Mouse (Mus musculus) forebrain, embryonic 13.5 days (tissue): ENCODE results near the gene Smbd1. TPM values are rescaled to one million over a fixed set of nuclear protein-coding genes. Genes with fewer than 3 reads are reported as not detected.

Experiments used
- ATAC-seq: fragments of 200-750 bp; cut with Nextera tagmentation; 2 replicates; pipeline ENCODE4 v1.8.0; 2017
- H3K27ac ChIP-seq: fragments of 300-500 bp; sonication (generic); 2 replicates; pipeline ENCODE4 v1.5.1; 2015; ENCODE audit warnings: inconsistent platforms, mild to moderate bottlenecking, moderate library complexity
- H3K27me3 ChIP-seq: fragments of 300-500 bp; sonication (generic); 2 replicates; pipeline ENCODE4 v1.6.1; 2015; ENCODE audit warnings: mild to moderate bottlenecking, inconsistent platforms
- H3K36me3 ChIP-seq: fragments of 300-500 bp; sonication (generic); 2 replicates; pipeline ENCODE4 v1.6.1; 2015; ENCODE audit warnings: mild to moderate bottlenecking, inconsistent platforms; ENCODE audit not compliant: poor library complexity, severe bottlenecking
- H3K4me1 ChIP-seq: fragments of 300-500 bp; sonication (generic); 2 replicates; pipeline ENCODE4 v1.6.1; 2015; ENCODE audit warnings: inconsistent platforms
- H3K4me2 ChIP-seq: fragments of 300-500 bp; sonication (generic); 2 replicates; pipeline ENCODE4 v1.6.1; 2015; ENCODE audit warnings: inconsistent platforms, mild to moderate bottlenecking, moderate library complexity
- H3K4me3 ChIP-seq: fragments of 300-500 bp; sonication (generic); 2 replicates; pipeline ENCODE4 v1.5.1; 2015; ENCODE audit warnings: mild to moderate bottlenecking, inconsistent platforms
- H3K9ac ChIP-seq: fragments of 300-500 bp; sonication (generic); 2 replicates; pipeline ENCODE4 v1.6.1; 2015; ENCODE audit warnings: mild to moderate bottlenecking, inconsistent platforms
- H3K9me3 ChIP-seq: fragments of 300-500 bp; sonication (generic); replicated peaks from 2 replicates; pipeline ENCODE4 v1.6.1; 2016; ENCODE audit warnings: inconsistent platforms
- WGBS: fragments of 180-500 bp; shearing (Covaris S2); methylation state at CpG from one replicate; pipeline ENCODE4 v1.1.7; 2015; 5-methylcytosine and 5-hydroxymethylcytosine counted together
- polyA plus RNA-seq: library from polyadenylated mRNA; unstranded; fragments of >200 nt; fragmentation: Nextera tagmentation; extraction: Ambion mirVana; gene quantifications from 2 replicates; pipeline ENCODE4 v1.2.1, GENCODE M21; 2015

The Smbd1 gene
- not detected in 2 replicates for polyA plus RNA-seq

- no peak for ATAC-seq
- Histone ChIP-seq H3K27me3 (no peaks in the 10 kb centered on the region), H3K36me3 (no peaks in the 10 kb centered on the region), H3K9me3 (no peaks in the 10 kb centered on the region), H3K4me2 (no peak within 1 kb of the TSS), H3K9ac (no peak within 1 kb of the TSS), H3K4me1 (peaks cover 20% of the 10 kb centered on the region), H3K4me3 (no peak within 1 kb of the TSS), H3K27ac (no peak within 1 kb of the TSS)
- WGBS, result 88% methylated on average over 4 of the region's 4 CpGs
These were observed at the start of gene Smbd1 for GRCm38 (mm10) chr16:32810321-32810720. TSS of gene Smbd1 (minus strand) at chr16:32810477.

GRCm38 (mm10) chr16:32858771-32859636 is 48.7 kb upstream of the Smbd1 start:
- H3K4me2 ChIP-seq, result no peak overlapping the region
- no peaks in the 10 kb centered on the region for H3K27me3 ChIP-seq
- no peaks in the 10 kb centered on the region for H3K9me3 ChIP-seq
- no peak overlapping the region for H3K4me3 ChIP-seq
- H3K9ac ChIP-seq, result no peak overlapping the region
- peaks cover 3% of the 10 kb centered on the region; the same call in 1 of the 2 replicates for H3K36me3 ChIP-seq
- 88% methylated on average over 12 of the region's 12 CpGs for WGBS
- peaks cover 9% of the 10 kb centered on the region for H3K4me1 ChIP-seq
- no peak overlapping the region for H3K27ac ChIP-seq
- ATAC-seq, result no peak

DNA sequence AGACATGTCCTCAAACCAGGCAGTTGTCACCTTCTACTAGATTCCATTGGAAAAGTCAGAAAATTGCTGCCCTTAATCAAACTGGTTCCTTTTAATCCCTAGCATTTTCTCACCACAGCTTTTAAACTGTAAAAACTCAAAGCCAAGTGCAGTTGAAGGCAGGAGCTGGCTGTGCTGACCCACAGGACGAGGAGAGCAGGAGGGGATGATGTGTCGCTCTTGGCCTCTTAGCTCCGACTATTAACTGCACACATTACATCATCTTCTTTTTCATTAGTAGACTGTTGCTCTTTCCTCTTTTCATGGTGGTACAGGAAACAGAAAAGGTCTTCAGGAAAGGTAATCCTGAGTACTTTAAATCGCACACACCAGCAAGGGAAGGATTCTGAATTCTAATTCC is 48.1 kb upstream of the Smbd1 start:
- ATAC-seq, result no peak
- Histone ChIP-seq H3K4me3 (no peak overlapping the region), H3K36me3 (peaks cover 3% of the 10 kb centered on the region; the same call in 1 of the 2 replicates), H3K9me3 (no peaks in the 10 kb centered on the region), H3K27ac (no peak overlapping the region), H3K4me2 (no peak overlapping the region), H3K27me3 (no peaks in the 10 kb centered on the region), H3K4me1 (peaks cover 14% of the 10 kb centered on the region), H3K9ac (no peak overlapping the region)
- 77% methylated on average over 4 of the region's 4 CpGs for WGBS

DNA sequence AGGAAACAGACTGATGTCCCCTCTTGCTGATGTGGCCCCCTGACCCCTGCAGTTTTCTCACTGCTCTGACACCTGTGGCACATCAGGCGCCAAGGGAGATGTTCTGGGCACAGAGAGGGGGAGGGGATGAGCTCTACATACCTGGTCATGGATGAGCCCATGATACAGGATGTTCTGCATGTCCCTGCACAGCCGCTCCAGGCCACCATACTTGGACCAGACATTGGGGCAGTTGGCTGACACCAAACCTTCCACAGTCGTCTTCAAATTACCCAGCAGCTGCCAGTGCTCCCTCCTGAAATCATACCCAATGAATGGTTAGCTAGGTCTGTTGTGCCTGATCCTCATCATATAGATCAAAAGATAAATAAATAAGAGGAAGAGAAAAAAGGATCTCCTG is 46.5 kb upstream of the Smbd1 start:
- no peak overlapping the region for H3K4me2 ChIP-seq
- 93% methylated on average over 3 of the region's 3 CpGs for WGBS
- ATAC-seq, result no peak
- no peaks in the 10 kb centered on the region for H3K9me3 ChIP-seq
- H3K27ac ChIP-seq, result no peak overlapping the region
- H3K4me3 ChIP-seq, result no peak overlapping the region
- H3K36me3 ChIP-seq, result peaks cover 9% of the 10 kb centered on the region
- H3K4me1 ChIP-seq, result peaks cover 15% of the 10 kb centered on the region
- no peak overlapping the region for H3K9ac ChIP-seq
- H3K27me3 ChIP-seq, result no peaks in the 10 kb centered on the region

DNA sequence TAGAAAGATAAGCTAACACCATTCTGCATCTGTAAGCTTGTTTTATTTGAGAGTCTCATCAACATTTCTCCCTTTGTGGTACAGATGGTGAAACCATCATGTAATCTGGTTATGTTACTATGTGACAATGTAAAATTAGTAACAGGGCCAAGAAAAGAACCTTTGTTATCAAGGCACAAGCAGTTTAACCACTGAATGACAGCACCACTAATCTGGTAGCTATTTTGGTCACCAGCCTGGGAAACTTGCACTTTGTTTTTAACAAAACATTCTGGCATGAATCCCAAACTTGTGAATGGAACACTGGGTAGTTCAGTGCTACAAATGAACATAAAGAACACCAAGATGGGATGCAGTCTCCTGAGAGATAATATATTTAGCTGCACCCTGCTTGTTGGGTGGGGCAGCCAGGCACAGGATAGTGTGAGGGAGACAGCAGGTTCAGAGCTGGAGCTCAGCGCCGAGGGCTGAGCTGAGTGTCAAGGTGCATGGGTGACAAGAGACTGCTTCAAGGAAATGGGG is 43.8 kb upstream of the Smbd1 start:
- peak; percentile 59; the same call in 1 of the 2 replicates for ATAC-seq
- H3K4me2 ChIP-seq, result no peak overlapping the region
- 0 out of 2 replicates have a peak overlapping the region, but pooled peaks have one; percentile 41 for H3K27ac ChIP-seq
- peaks cover 15% of the 10 kb centered on the region for H3K4me1 ChIP-seq
- no peaks in the 10 kb centered on the region for H3K9me3 ChIP-seq
- H3K4me3 ChIP-seq, result no peak overlapping the region
- H3K9ac ChIP-seq, result no peak overlapping the region
- 66% methylated on average over 2 of the region's 2 CpGs for WGBS
- no peaks in the 10 kb centered on the region for H3K27me3 ChIP-seq
- H3K36me3 ChIP-seq, result peaks cover 15% of the 10 kb centered on the region

GRCm38 (mm10) chr16:32853492-32854049 is 43.3 kb upstream of the Smbd1 start:
- no peaks in the 10 kb centered on the region for H3K9me3 ChIP-seq
- no peak overlapping the region for H3K4me3 ChIP-seq
- H3K36me3 ChIP-seq, result peaks cover 20% of the 10 kb centered on the region
- H3K9ac ChIP-seq, result no peak overlapping the region
- H3K27ac ChIP-seq, result no peak overlapping the region
- H3K4me1 ChIP-seq, result peaks cover 15% of the 10 kb centered on the region
- WGBS, result 72% methylated on average over 13 of the region's 13 CpGs
- ATAC-seq, result no peak
- H3K4me2 ChIP-seq, result no peak overlapping the region
- H3K27me3 ChIP-seq, result no peaks in the 10 kb centered on the region

GRCm38 (mm10) chr16:32849042-32849830 is 39.0 kb upstream of the Smbd1 start:
- peaks cover 9% of the 10 kb centered on the region for H3K4me1 ChIP-seq
- no peaks in the 10 kb centered on the region for H3K9me3 ChIP-seq
- H3K4me2 ChIP-seq, result no peak overlapping the region
- H3K27ac ChIP-seq, result no peak overlapping the region
- no peaks in the 10 kb centered on the region for H3K27me3 ChIP-seq
- no peak overlapping the region for H3K9ac ChIP-seq
- H3K36me3 ChIP-seq, result peaks cover 61% of the 10 kb centered on the region
- no peak for ATAC-seq
- H3K4me3 ChIP-seq, result no peak overlapping the region
- WGBS, result 93% methylated on average over 11 of the region's 11 CpGs

GRCm38 (mm10) chr16:32847103-32847502 is 36.8 kb upstream of the Smbd1 start:
- WGBS, result 93% methylated on average over 11 of the region's 11 CpGs

DNA sequence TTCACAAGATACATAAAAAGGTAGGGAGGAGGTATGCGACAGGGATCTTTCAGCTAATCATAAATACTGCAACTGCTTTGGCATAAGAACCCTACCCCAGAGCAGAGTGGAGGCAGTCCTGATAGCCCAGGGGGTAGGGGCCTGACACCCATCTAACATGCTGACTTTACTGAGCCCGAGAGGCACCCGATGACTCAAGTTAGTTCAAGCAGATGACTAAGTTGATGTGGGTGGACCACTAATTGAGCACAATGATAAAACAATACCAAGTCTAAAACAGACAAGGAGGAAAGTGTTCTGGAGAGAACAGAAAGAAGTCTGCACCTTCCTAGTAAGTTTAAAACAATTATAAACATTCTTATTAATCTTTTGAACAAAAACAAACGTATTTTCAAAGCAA is 21.2 kb upstream of the Smbd1 start:
- H3K36me3 ChIP-seq, result peaks cover 64% of the 10 kb centered on the region
- H3K4me3 ChIP-seq, result no peak overlapping the region
- WGBS, result 75% methylated on average over 4 of the region's 4 CpGs
- no peak for ATAC-seq
- H3K4me1 ChIP-seq, result no peaks in the 10 kb centered on the region; the same call in 1 of the 2 replicates
- H3K27ac ChIP-seq, result no peak overlapping the region
- H3K27me3 ChIP-seq, result no peaks in the 10 kb centered on the region
- no peaks in the 10 kb centered on the region for H3K9me3 ChIP-seq
- H3K4me2 ChIP-seq, result no peak overlapping the region
- no peak overlapping the region for H3K9ac ChIP-seq

More at GRCm38 (mm10) chr16:32847103-32847502, 36.8 kb upstream of the Smbd1 start:
- Histone ChIP-seq H3K4me1 (no peaks in the 10 kb centered on the region), H3K4me2 (no peak overlapping the region), H3K36me3 (peaks cover 73% of the 10 kb centered on the region), H3K9me3 (no peaks in the 10 kb centered on the region), H3K9ac (no peak overlapping the region), H3K27ac (no peak overlapping the region), H3K27me3 (no peaks in the 10 kb centered on the region), H3K4me3 (no peak overlapping the region)
- ATAC-seq, result no peak

GRCm38 (mm10) chr16:32829104-32829503 is 18.8 kb upstream of the Smbd1 start:
- Histone ChIP-seq H3K27ac (no peak overlapping the region), H3K4me1 (no peaks in the 10 kb centered on the region; the same call in 1 of the 2 replicates), H3K4me2 (no peak overlapping the region), H3K9me3 (no peaks in the 10 kb centered on the region), H3K9ac (no peak overlapping the region), H3K36me3 (peaks cover 68% of the 10 kb centered on the region), H3K27me3 (no peaks in the 10 kb centered on the region), H3K4me3 (no peak overlapping the region)
- WGBS, result 89% methylated on average over 11 of the region's 11 CpGs
- no peak for ATAC-seq

DNA sequence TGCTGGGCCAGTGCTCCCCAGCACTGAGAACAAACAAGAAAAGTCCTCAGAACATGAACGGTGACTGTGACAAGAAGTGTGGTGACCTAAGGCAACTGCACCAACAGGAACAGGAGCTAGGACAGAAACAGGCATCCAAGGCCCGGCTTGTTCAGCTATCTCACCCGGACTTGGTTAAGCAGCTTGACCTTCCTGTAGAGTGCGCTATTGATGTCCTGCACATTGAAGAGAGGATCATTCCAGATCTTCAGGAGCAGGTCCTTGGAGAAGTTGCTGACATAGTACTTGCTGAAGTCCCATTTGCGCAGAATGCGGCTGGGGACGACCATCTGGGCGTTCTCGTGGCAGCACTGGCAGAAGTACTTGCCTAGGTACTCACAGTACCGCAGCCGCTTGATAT is 16.2 kb upstream of the Smbd1 start:
- ATAC-seq, result no peak
- Histone ChIP-seq H3K4me1 (no peaks in the 10 kb centered on the region; the same call in 1 of the 2 replicates), H3K27ac (no peak overlapping the region), H3K9me3 (no peaks in the 10 kb centered on the region), H3K4me3 (no peak overlapping the region), H3K36me3 (peaks cover 79% of the 10 kb centered on the region), H3K9ac (no peak overlapping the region), H3K4me2 (no peak overlapping the region), H3K27me3 (no peaks in the 10 kb centered on the region)
- 95% methylated on average over 11 of the region's 11 CpGs for WGBS

DNA sequence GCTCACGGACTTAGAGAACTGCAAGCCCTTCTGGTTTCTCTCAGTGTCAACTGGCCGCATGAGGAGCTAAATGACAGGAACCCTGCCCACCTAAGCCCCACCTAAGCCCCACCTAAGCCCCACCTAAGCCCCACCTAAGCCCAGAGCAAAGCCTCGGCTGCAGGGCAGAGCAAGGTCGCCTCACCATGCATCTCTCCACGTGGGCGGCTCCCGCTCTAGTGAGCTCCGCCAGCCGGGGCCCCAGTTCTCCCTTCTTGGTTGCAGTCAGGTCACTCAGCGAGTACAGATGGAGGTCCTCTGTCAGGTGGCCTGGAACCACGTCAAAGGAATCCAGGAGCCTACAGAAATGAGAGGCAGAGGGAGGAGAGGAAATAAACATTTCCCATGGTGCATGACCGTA is 15.1 kb upstream of the Smbd1 start:
- Histone ChIP-seq H3K4me1 (no peaks in the 10 kb centered on the region), H3K27ac (no peak overlapping the region), H3K9me3 (no peaks in the 10 kb centered on the region), H3K4me2 (no peak overlapping the region), H3K36me3 (peaks cover 79% of the 10 kb centered on the region), H3K9ac (no peak overlapping the region), H3K27me3 (no peaks in the 10 kb centered on the region), H3K4me3 (no peak overlapping the region)
- 85% methylated on average over 12 of the region's 12 CpGs for WGBS
- no peak for ATAC-seq
